27 mouse cellular contexts compared by ENCODE assay signal in the genomic region with DNA sequence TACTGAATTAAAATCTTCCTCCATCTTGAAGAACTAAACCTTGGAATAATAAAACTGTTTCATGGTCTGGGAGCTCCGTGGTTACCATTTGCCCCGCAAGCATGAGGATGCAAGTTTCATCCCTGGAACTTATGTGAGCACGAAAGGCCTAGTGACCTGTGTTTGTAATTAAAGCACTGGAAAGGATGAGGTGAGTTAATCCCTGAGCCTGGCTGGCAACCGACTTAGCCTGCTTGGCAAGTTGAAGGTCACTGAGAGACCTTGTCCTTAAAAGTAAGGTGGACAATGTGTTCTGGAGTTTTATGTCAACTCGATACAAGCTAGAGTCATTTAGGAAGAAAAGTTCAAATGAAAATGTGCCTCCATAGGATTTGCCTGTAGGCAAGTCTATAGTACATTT. TPM values are rescaled to one million over a fixed set of nuclear protein-coding genes. Genes with fewer than 3 reads are reported as not detected.
DNase-seq lines count a peak whose midpoint lies in the region; TF ChIP-seq lines count a peak whose summit lies in the region.
"Had no signal": no experiment of that assay in that cellular context is flagged by ENCODE, and none has a peak within 500 bp of the region (broad histone marks: within the 10 kb centered on the region; RNA-seq: fewer than 3 reads in every experiment).

No protein-coding gene starts in this region.

- H3K27me3 ChIP-seq in kidney, adult 2 months (replicated peaks; ENCODE audit: control insufficient read depth, insufficient read depth, low read length) = no peaks in the 10 kb centered on the region
- H3K27me3 ChIP-seq: forebrain, embryonic 13.5 days had no signal

- WGBS in kidney, adult 2 months = 48% methylated on average over 5 of the region's 5 CpGs

- TF ChIP-seq POLR2A in kidney, adult 2 months (IDR thresholded peaks at IDR 0.05; ENCODE audit: low read depth, low read length) = no peak

- DNase-seq in kidney, adult 2 months = peak; percentile 73
- no peak for DNase-seq in kidney, postnatal 14 days
- peak; percentile 33 to 70 for DNase-seq in kidney, postnatal 25 days
- no peak for DNase-seq in kidney, adult 18-20 months
- peak; percentile 68 for DNase-seq in retina, adult 2 months (ENCODE audit: low read depth, low spot score)
- DNase-seq in retina, postnatal 1 day = no peak
- DNase-seq: adrenal gland, adult 8-10 months; cerebellum, adult 18-20 months; cerebellum, adult 9-10 months; cerebellum, postnatal 14 days; gastrocnemius, postnatal 10 days; gastrocnemius, postnatal 36 days; heart, adult 2 months; heart, postnatal 14 days; heart, postnatal 4 days had no signal

- H3K4me1 ChIP-seq in kidney, adult 2 months (ENCODE audit: control insufficient read depth, insufficient read depth, low read length) = peaks cover 23% of the 10 kb centered on the region; the same call in 1 of the 2 replicates
- H3K4me1 ChIP-seq: forebrain, embryonic 13.5 days; heart, embryonic 10.5 days had no signal

- no peaks in the 10 kb centered on the region for H3K36me3 ChIP-seq in kidney, adult 2 months (ENCODE audit: control insufficient read depth, insufficient read depth, low read length)
- H3K36me3 ChIP-seq: forebrain, embryonic 10.5 days; heart, embryonic 10.5 days; heart, embryonic 13.5 days had no signal

- peak overlapping the region; percentile 86 for H3K27ac ChIP-seq in kidney, adult 2 months (ENCODE audit: insufficient read depth, low read depth, low read length)
- H3K27ac ChIP-seq: forebrain, embryonic 10.5 days; forebrain, embryonic 13.5 days; heart, adult 2 months; heart, embryonic 10.5 days; heart, embryonic 13.5 days; hindbrain, embryonic 14.5 days had no signal

- no peak for TF ChIP-seq CTCF in kidney, adult 2 months (conservative IDR thresholded peaks at IDR 0.05; ENCODE audit: insufficient read depth, insufficient read length, low read depth, low read length)

- no peak overlapping the region for H3K4me3 ChIP-seq in kidney, adult 2 months (ENCODE audit: insufficient read depth, low read depth, low read length)
- H3K4me3 ChIP-seq: forebrain, embryonic 10.5 days; forebrain, embryonic 13.5 days; heart, adult 2 months; heart, embryonic 10.5 days; heart, embryonic 13.5 days had no signal

RNA-seq across cellular contexts. Expression of gene Slc17a3, which starts 4.4 kb away (rescaled TPM):
- polyA plus RNA-seq in kidney, adult 2 months (2012; rRNA removed) = 142 and 150 TPM in 2 replicates
- polyA plus RNA-seq: C2C12; CD4-positive, CD25-positive, alpha-beta regulatory T cell, adult 4 months; embryonic facial prominence, embryonic 11.5 days; forebrain, embryonic 10.5 days; forebrain, embryonic 13.5 days; forebrain, embryonic 16.5 days; heart, adult 2 months; heart, embryonic 10.5 days; heart, embryonic 13.5 days; heart, embryonic 16.5 days; hindbrain, embryonic 11.5 days; hindbrain, embryonic 14.5 days had no signal

RNA-seq across cellular contexts. Expression of gene Slc17a2, which starts 28.0 kb away (rescaled TPM):
- polyA plus RNA-seq in kidney, adult 2 months (2012; rRNA removed) = 6.9 and 13.7 TPM in 2 replicates
- polyA plus RNA-seq: C2C12; CD4-positive, CD25-positive, alpha-beta regulatory T cell, adult 4 months; embryonic facial prominence, embryonic 11.5 days; embryonic facial prominence, embryonic 14.5 days; forebrain, embryonic 10.5 days; forebrain, embryonic 13.5 days; forebrain, embryonic 16.5 days; heart, embryonic 13.5 days; heart, embryonic 16.5 days; hindbrain, embryonic 11.5 days; hindbrain, embryonic 14.5 days had no signal

RNA-seq across cellular contexts. Expression of gene Slc17a1, which starts 32.7 kb away (rescaled TPM):
- 284 and 312 TPM in 2 replicates for polyA plus RNA-seq in kidney, adult 2 months (2012; rRNA removed)
- polyA plus RNA-seq: C2C12; embryonic facial prominence, embryonic 11.5 days; embryonic facial prominence, embryonic 14.5 days; forebrain, embryonic 10.5 days; forebrain, embryonic 13.5 days; forebrain, embryonic 16.5 days; heart, adult 2 months; heart, embryonic 10.5 days; heart, embryonic 13.5 days; heart, embryonic 16.5 days; hindbrain, embryonic 11.5 days; hindbrain, embryonic 14.5 days had no signal

Comparison
In these comparisons a context has a peak if more than half of its experiments do, and no peak if none do; other contexts are left out.
1. DNase-seq: peak in kidney, adult 2 months (single experiment), kidney, postnatal 25 days (2 of 2) and retina, adult 2 months (single experiment); none in kidney, postnatal 14 days (single experiment), kidney, adult 18-20 months (single experiment) and retina, postnatal 1 day (single experiment).